Mouse (Mus musculus) adrenal gland, postnatal 25 days (tissue): ENCODE results near the gene Slc2a6. TPM values are rescaled to one million over a fixed set of nuclear protein-coding genes. Genes with fewer than 3 reads are reported as not detected.

Experiments used
- total RNA-seq: library from RNA; stranded (reverse); gene quantifications from 2 replicates; pipeline ENCODE4 v1.2.3, GENCODE M21; 2021

Slc2a6 gene
- total RNA-seq, 1 experiment from 2014 or later, result 0.97 TPM

Other genes with a start within 250 kb of the Slc2a6 start
- gene Abo, start 163.0 kb downstream of the Slc2a6 start, total RNA-seq, result not detected in 2 replicates
- 32.1 and 33.7 TPM in 2 replicates for gene Surf6, start 125.1 kb downstream of the Slc2a6 start, total RNA-seq
- 43.2 and 54.2 TPM in 2 replicates for gene Med22, start 117.3 kb downstream of the Slc2a6 start, total RNA-seq
- gene Rpl7a, start 117.2 kb downstream of the Slc2a6 start, total RNA-seq, result 481 and 517 TPM in 2 replicates
- gene Surf2, start 111.6 kb downstream of the Slc2a6 start, total RNA-seq, result 44.2 and 45.9 TPM in 2 replicates
- gene Surf1, start 111.5 kb downstream of the Slc2a6 start, total RNA-seq, result 109 and 117 TPM in 2 replicates
- gene Surf4, start 94.1 kb downstream of the Slc2a6 start, total RNA-seq, result 152 and 210 TPM in 2 replicates
- gene Stkld1, start 94.0 kb downstream of the Slc2a6 start, total RNA-seq, result 0.33 TPM in 1 of 2 replicates, not detected in the other
- gene Rexo4, start 63.6 kb downstream of the Slc2a6 start, total RNA-seq, result 40.5 and 51.1 TPM in 2 replicates
- not detected in 2 replicates for gene Adamts13, start 54.6 kb downstream of the Slc2a6 start, total RNA-seq
- 47.5 and 53.5 TPM in 2 replicates for gene Cacfd1, start 18.1 kb downstream of the Slc2a6 start, total RNA-seq
- not detected in 2 replicates for gene Mymk, start 44.2 kb upstream of the Slc2a6 start, total RNA-seq
- 17.4 and 17.9 TPM in 2 replicates for gene Adamtsl2, start 51.4 kb upstream of the Slc2a6 start, total RNA-seq
- 1.6 and 2.3 TPM in 2 replicates for gene Fam163b, start 114.5 kb upstream of the Slc2a6 start, total RNA-seq
- gene Dbh, start 137.2 kb upstream of the Slc2a6 start, total RNA-seq, result 324 and 373 TPM in 2 replicates
- gene Sardh, start 220.3 kb upstream of the Slc2a6 start, total RNA-seq, result 8.3 and 17.7 TPM in 2 replicates